Mouse (Mus musculus): ENCODE results near the gene Hdac9.

Hdac9 gene

GRCm38 (mm10) chr12:34714266-34714939 is 202.5 kb downstream of the Hdac9 start:
- no peak for DNase-seq (ENCODE audit: low read depth, low spot score)

GRCm38 (mm10) chr12:34697981-34698380 is 218.9 kb downstream of the Hdac9 start:
- DNase-seq (ENCODE audit: low read depth, low spot score) = no peak

GRCm38 (mm10) chr12:34696736-34697135 is 220.2 kb downstream of the Hdac9 start:
- DNase-seq (ENCODE audit: low read depth, low spot score) = no peak

- DNase-seq (ENCODE audit: low read depth, low spot score) = no peak
Observed at GRCm38 (mm10) chr12:34688941-34689340, 228.0 kb downstream of the Hdac9 start.

GRCm38 (mm10) chr12:34683375-34683774 is 233.5 kb downstream of the Hdac9 start:
- DNase-seq (ENCODE audit: low read depth, low spot score) = no peak

GRCm38 (mm10) chr12:34682657-34683056 is 234.2 kb downstream of the Hdac9 start:
- DNase-seq (ENCODE audit: low read depth, low spot score) = no peak

GRCm38 (mm10) chr12:34680576-34680975 is 236.3 kb downstream of the Hdac9 start:
- no peak for DNase-seq (ENCODE audit: low read depth, low spot score)

- DNase-seq (ENCODE audit: low read depth, low spot score) = no peak
Observed at GRCm38 (mm10) chr12:34677110-34677509, 239.8 kb downstream of the Hdac9 start.

- no peak for DNase-seq (ENCODE audit: low read depth, low spot score)
Observed at GRCm38 (mm10) chr12:34674235-34674634, 242.7 kb downstream of the Hdac9 start.

- no peak for DNase-seq (ENCODE audit: low read depth, low spot score)
Observed at GRCm38 (mm10) chr12:34673539-34673938, 243.4 kb downstream of the Hdac9 start.

- DNase-seq (ENCODE audit: low read depth, low spot score) = peak; percentile 49
Observed at GRCm38 (mm10) chr12:34664758-34665157, 252.1 kb downstream of the Hdac9 start.

GRCm38 (mm10) chr12:34661378-34661777 is 255.5 kb downstream of the Hdac9 start:
- no peak for DNase-seq (ENCODE audit: low read depth, low spot score)

- DNase-seq (ENCODE audit: low read depth, low spot score) = no peak
Observed at GRCm38 (mm10) chr12:34660027-34660426, 256.9 kb downstream of the Hdac9 start.

GRCm38 (mm10) chr12:34658568-34658967 is 258.3 kb downstream of the Hdac9 start:
- DNase-seq (ENCODE audit: low read depth, low spot score) = no peak

- DNase-seq (ENCODE audit: low read depth, low spot score) = no peak
Observed at GRCm38 (mm10) chr12:34658119-34658518, 258.8 kb downstream of the Hdac9 start.

GRCm38 (mm10) chr12:34653615-34654014 is 263.3 kb downstream of the Hdac9 start:
- no peak for DNase-seq (ENCODE audit: low read depth, low spot score)

- DNase-seq (ENCODE audit: low read depth, low spot score) = no peak
Observed at GRCm38 (mm10) chr12:34648753-34649152, 268.1 kb downstream of the Hdac9 start.

- DNase-seq (ENCODE audit: low read depth, low spot score) = no peak
Observed at GRCm38 (mm10) chr12:34641705-34642259, 275.1 kb downstream of the Hdac9 start.

GRCm38 (mm10) chr12:34637238-34638124 is 279.4 kb downstream of the Hdac9 start:
- no peak for DNase-seq (ENCODE audit: low read depth, low spot score)

- no peak for DNase-seq (ENCODE audit: low read depth, low spot score)
Observed at GRCm38 (mm10) chr12:34619101-34619500, 297.8 kb downstream of the Hdac9 start.

GRCm38 (mm10) chr12:34618321-34618720 is 298.6 kb downstream of the Hdac9 start:
- no peak for DNase-seq (ENCODE audit: low read depth, low spot score)

- DNase-seq (ENCODE audit: low read depth, low spot score) = no peak
Observed at GRCm38 (mm10) chr12:34617836-34618235, 299.1 kb downstream of the Hdac9 start.

GRCm38 (mm10) chr12:34614796-34615195 is 302.1 kb downstream of the Hdac9 start:
- DNase-seq (ENCODE audit: low read depth, low spot score) = no peak

Data from retina, adult 2 months (tissue).